Mouse (Mus musculus): ENCODE data around the gene Pex14.

- TF ChIP-seq POLR2A (IDR thresholded peaks at IDR 0.05; ENCODE audit: low read depth, low read length) (no peak), CTCF (conservative IDR thresholded peaks at IDR 0.05; ENCODE audit: insufficient read depth, insufficient read length, low read depth, low read length) (no peak)
Observed at GRCm38 (mm10) chr4:148915849-148916248, 183.8 kb downstream of the Pex14 start.

All from kidney, adult 2 months (tissue).